Mouse (Mus musculus) myocyte (in vitro differentiated cells): ENCODE data around the gene Sirpa.

Experiments used
- CEBPB ChIP-seq: IDR thresholded peaks from 2 replicates; pipeline ENCODE4 v1.6.1; 2011; ENCODE audit warnings: mild to moderate bottlenecking, moderate library complexity; ENCODE audit not compliant: poor library complexity, insufficient read depth, severe bottlenecking
- E2F4 ChIP-seq: IDR thresholded peaks from one replicate; pipeline ENCODE4 v1.6.1; 2011; ENCODE audit warnings: mild to moderate bottlenecking, control low read depth, moderate library complexity; ENCODE audit not compliant: insufficient read depth
- MAX ChIP-seq: IDR thresholded peaks from one replicate; pipeline ENCODE4 v1.6.1; 2011; ENCODE audit warnings: low read depth, mild to moderate bottlenecking, control low read depth
- MYOD1 ChIP-seq, 3 experiments: IDR thresholded peaks; one replicate each; pipeline ENCODE4 v1.6.1; 2011; ENCODE audit warnings: control low read depth in 2 of 3, low read depth in 2 of 3, mild to moderate bottlenecking in 2 of 3, moderate library complexity in 1 of 3; ENCODE audit not compliant: insufficient read length in 2 of 3, control insufficient read depth in 1 of 3
- MYOG ChIP-seq, 3 experiments: IDR thresholded peaks; one replicate each; pipeline ENCODE4 v1.6.1; 2011; ENCODE audit warnings: control low read depth in 2 of 3, low read depth in 2 of 3, mild to moderate bottlenecking in 2 of 3; ENCODE audit not compliant: insufficient read length in 2 of 3, control insufficient read depth in 1 of 3, insufficient read depth in 1 of 3
- POLR2A ChIP-seq: IDR thresholded peaks from one replicate; pipeline ENCODE4 v1.6.1; 2011; ENCODE audit warnings: low read depth, mild to moderate bottlenecking, control low read depth, moderate library complexity; ENCODE audit not compliant: insufficient read length
- POLR2AphosphoS2 ChIP-seq: IDR thresholded peaks from one replicate; pipeline ENCODE4 v1.6.1; 2011; ENCODE audit warnings: low read depth, control low read depth; ENCODE audit not compliant: insufficient read length
- REST ChIP-seq: IDR thresholded peaks from one replicate; pipeline ENCODE4 v1.6.1; 2011; ENCODE audit warnings: mild to moderate bottlenecking, control low read depth, moderate library complexity; ENCODE audit not compliant: insufficient read depth, insufficient read length
- SRF ChIP-seq: IDR thresholded peaks from one replicate; pipeline ENCODE4 v1.6.1; 2011; ENCODE audit warnings: low read depth; ENCODE audit not compliant: control insufficient read depth, insufficient read length
- TCF12 ChIP-seq: IDR thresholded peaks from one replicate; pipeline ENCODE4 v1.6.1; 2011; ENCODE audit warnings: mild to moderate bottlenecking, control low read depth; ENCODE audit not compliant: poor library complexity, insufficient read depth, severe bottlenecking
- TCF3 ChIP-seq: IDR thresholded peaks from one replicate; pipeline ENCODE4 v1.6.1; 2011; ENCODE audit warnings: low read depth, control low read depth; ENCODE audit not compliant: insufficient read length
- USF1 ChIP-seq: IDR thresholded peaks from one replicate; pipeline ENCODE4 v1.6.1; 2011; ENCODE audit warnings: low read depth, mild to moderate bottlenecking, control low read depth, moderate library complexity

DNA sequence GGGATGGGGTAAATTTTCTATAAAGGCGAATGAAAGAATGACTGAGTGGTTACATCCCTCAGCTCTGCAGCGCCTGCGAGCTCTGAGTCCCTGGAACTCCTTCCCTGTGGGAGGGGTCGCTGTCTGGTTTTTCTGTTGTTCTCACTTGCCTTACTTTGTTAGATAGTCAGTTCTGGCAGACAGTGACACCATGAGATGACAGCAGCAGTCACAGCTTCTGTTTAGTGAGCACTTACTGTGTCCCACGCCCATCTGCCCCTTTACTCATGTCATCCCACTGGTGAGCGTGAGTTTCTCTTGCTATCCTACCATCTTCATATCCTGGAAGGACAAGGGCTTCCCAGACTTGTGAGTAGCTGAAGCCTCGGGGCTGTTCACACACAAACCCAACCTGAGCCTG lies 31.1 kb downstream of the Sirpa start:
- no peak for TF ChIP-seq TCF12
- no peak for TF ChIP-seq POLR2A
- no peak for TF ChIP-seq CEBPB
- TF ChIP-seq USF1, result no peak
- TF ChIP-seq REST, result no peak
- TF ChIP-seq MYOD1 (IDR thresholded peaks at IDR 0.05; ENCODE audit: control insufficient read depth in 1 of 3, insufficient read length in 2 of 3, low read depth in 2 of 3), result no peak
- no peak for TF ChIP-seq TCF3
- TF ChIP-seq E2F4, result no peak
- TF ChIP-seq MAX, result no peak
- no peak for TF ChIP-seq MYOG (IDR thresholded peaks at IDR 0.05; ENCODE audit: control insufficient read depth in 1 of 3, insufficient read depth in 1 of 3, insufficient read length in 2 of 3, low read depth in 2 of 3)
- TF ChIP-seq POLR2AphosphoS2, result no peak
- TF ChIP-seq SRF, result no peak
